Mouse (Mus musculus): ENCODE measurements around the gene Cyfip2. TPM values are rescaled to one million over a fixed set of nuclear protein-coding genes. Genes with fewer than 3 reads are reported as not detected.

Cyfip2 gene
- polyA plus RNA-seq, 1 experiment from 2014 or later, result 4.9 TPM

- H3K4me1 ChIP-seq, result no peaks in the 10 kb centered on the region
- ATAC-seq, result no peak
- H3K27ac ChIP-seq, result no peak overlapping the region
- 0 out of 2 replicates have a peak, but pooled peaks cover 4% of the 10 kb centered on the region for H3K36me3 ChIP-seq
- no peak overlapping the region for H3K9ac ChIP-seq
- H3K9me3 ChIP-seq (replicated peaks), result no peaks in the 10 kb centered on the region
- H3K4me3 ChIP-seq, result no peak overlapping the region
- no peaks in the 10 kb centered on the region for H3K27me3 ChIP-seq (replicated peaks)
- 47% methylated on average over 3 of the region's 3 CpGs for WGBS (ENCODE audit: insufficient replicate concordance)
- H3K4me2 ChIP-seq, result no peak overlapping the region
Measured at GRCm38 (mm10) chr11:46269893-46270292, 42.8 kb downstream of the Cyfip2 start.

- Histone ChIP-seq H3K4me1 (no peaks in the 10 kb centered on the region), H3K27ac (no peak overlapping the region), H3K4me2 (no peak overlapping the region), H3K4me3 (no peak overlapping the region), H3K9ac (no peak overlapping the region), H3K27me3 (replicated peaks) (no peaks in the 10 kb centered on the region), H3K9me3 (replicated peaks) (no peaks in the 10 kb centered on the region), H3K36me3 (0 out of 2 replicates have a peak, but pooled peaks cover 4% of the 10 kb centered on the region)
- ATAC-seq, result no peak
- WGBS (ENCODE audit: insufficient replicate concordance), result 74% methylated on average over 9 of the region's 9 CpGs
Measured at GRCm38 (mm10) chr11:46269391-46269790, 43.3 kb downstream of the Cyfip2 start.

GRCm38 (mm10) chr11:46268991-46269390, 43.7 kb downstream of the Cyfip2 start:
- Histone ChIP-seq H3K4me2 (no peak overlapping the region), H3K36me3 (0 out of 2 replicates have a peak, but pooled peaks cover 4% of the 10 kb centered on the region), H3K9me3 (replicated peaks) (no peaks in the 10 kb centered on the region), H3K9ac (no peak overlapping the region), H3K4me3 (no peak overlapping the region), H3K4me1 (no peaks in the 10 kb centered on the region), H3K27me3 (replicated peaks) (no peaks in the 10 kb centered on the region), H3K27ac (no peak overlapping the region)
- ATAC-seq, result no peak
- WGBS (ENCODE audit: insufficient replicate concordance), result 16% methylated on average over 7 of the region's 7 CpGs

- H3K4me1 ChIP-seq, result no peaks in the 10 kb centered on the region
- ATAC-seq, result no peak
- H3K36me3 ChIP-seq, result 0 out of 2 replicates have a peak, but pooled peaks cover 2% of the 10 kb centered on the region
- H3K9ac ChIP-seq, result no peak overlapping the region
- H3K4me3 ChIP-seq, result no peak overlapping the region
- WGBS (ENCODE audit: insufficient replicate concordance), result 77% methylated on average over 11 of the region's 11 CpGs
- H3K4me2 ChIP-seq, result no peak overlapping the region
- H3K27ac ChIP-seq, result no peak overlapping the region
- no peaks in the 10 kb centered on the region for H3K27me3 ChIP-seq (replicated peaks)
- no peaks in the 10 kb centered on the region for H3K9me3 ChIP-seq (replicated peaks)
Measured at GRCm38 (mm10) chr11:46265031-46265786, 47.5 kb downstream of the Cyfip2 start.

GRCm38 (mm10) chr11:46264584-46264983, 48.1 kb downstream of the Cyfip2 start:
- H3K4me3 ChIP-seq, result no peak overlapping the region
- WGBS (ENCODE audit: insufficient replicate concordance), result 71% methylated on average over 3 of the region's 3 CpGs

GRCm38 (mm10) chr11:46263291-46263690, 49.4 kb downstream of the Cyfip2 start:
- Histone ChIP-seq H3K36me3 (0 out of 2 replicates have a peak, but pooled peaks cover 1% of the 10 kb centered on the region), H3K9ac (no peak overlapping the region), H3K4me1 (no peaks in the 10 kb centered on the region), H3K4me3 (no peak overlapping the region), H3K4me2 (no peak overlapping the region), H3K27ac (no peak overlapping the region), H3K9me3 (replicated peaks) (no peaks in the 10 kb centered on the region), H3K27me3 (replicated peaks) (no peaks in the 10 kb centered on the region)
- no peak for ATAC-seq
- WGBS (ENCODE audit: insufficient replicate concordance), result 72% methylated on average over 11 of the region's 11 CpGs

More at GRCm38 (mm10) chr11:46264584-46264983, 48.1 kb downstream of the Cyfip2 start:
- H3K9me3 ChIP-seq (replicated peaks), result no peaks in the 10 kb centered on the region
- H3K4me2 ChIP-seq, result no peak overlapping the region
- no peak for ATAC-seq
- H3K27me3 ChIP-seq (replicated peaks), result no peaks in the 10 kb centered on the region
- H3K36me3 ChIP-seq, result 0 out of 2 replicates have a peak, but pooled peaks cover 2% of the 10 kb centered on the region
- H3K9ac ChIP-seq, result no peak overlapping the region
- H3K27ac ChIP-seq, result no peak overlapping the region
- H3K4me1 ChIP-seq, result no peaks in the 10 kb centered on the region

GRCm38 (mm10) chr11:46262854-46263253, 49.8 kb downstream of the Cyfip2 start:
- Histone ChIP-seq H3K4me3 (no peak overlapping the region), H3K27ac (no peak overlapping the region), H3K27me3 (replicated peaks) (no peaks in the 10 kb centered on the region), H3K4me1 (no peaks in the 10 kb centered on the region), H3K9ac (no peak overlapping the region), H3K4me2 (no peak overlapping the region), H3K36me3 (no peaks in the 10 kb centered on the region), H3K9me3 (replicated peaks) (no peaks in the 10 kb centered on the region)
- 64% methylated on average over 3 of the region's 3 CpGs for WGBS (ENCODE audit: insufficient replicate concordance)
- ATAC-seq, result no peak

GRCm38 (mm10) chr11:46258749-46259148, 53.9 kb downstream of the Cyfip2 start:
- WGBS (ENCODE audit: insufficient replicate concordance), result 80% methylated on average over 8 of the region's 8 CpGs
- Histone ChIP-seq H3K4me2 (no peak overlapping the region), H3K4me3 (no peak overlapping the region), H3K9ac (no peak overlapping the region), H3K4me1 (no peaks in the 10 kb centered on the region), H3K36me3 (peaks cover 12% of the 10 kb centered on the region), H3K27ac (no peak overlapping the region), H3K9me3 (replicated peaks) (no peaks in the 10 kb centered on the region), H3K27me3 (replicated peaks) (no peaks in the 10 kb centered on the region)
- ATAC-seq, result no peak

GRCm38 (mm10) chr11:46258207-46258606, 54.5 kb downstream of the Cyfip2 start:
- Histone ChIP-seq H3K4me2 (no peak overlapping the region), H3K27ac (no peak overlapping the region), H3K9ac (no peak overlapping the region), H3K9me3 (replicated peaks) (no peaks in the 10 kb centered on the region), H3K27me3 (replicated peaks) (no peaks in the 10 kb centered on the region), H3K4me3 (no peak overlapping the region), H3K4me1 (no peaks in the 10 kb centered on the region), H3K36me3 (peaks cover 17% of the 10 kb centered on the region)
- no peak for ATAC-seq
- WGBS (ENCODE audit: insufficient replicate concordance), result 52% methylated on average over 4 of the region's 4 CpGs

GRCm38 (mm10) chr11:46255291-46255690, 57.4 kb downstream of the Cyfip2 start:
- Histone ChIP-seq H3K9me3 (replicated peaks) (no peaks in the 10 kb centered on the region), H3K4me1 (no peaks in the 10 kb centered on the region), H3K27ac (no peak overlapping the region), H3K36me3 (peaks cover 22% of the 10 kb centered on the region), H3K9ac (no peak overlapping the region), H3K4me3 (no peak overlapping the region), H3K27me3 (replicated peaks) (no peaks in the 10 kb centered on the region), H3K4me2 (no peak overlapping the region)
- WGBS (ENCODE audit: insufficient replicate concordance), result 63% methylated on average over 2 of the region's 2 CpGs
- no peak for ATAC-seq

- no peaks in the 10 kb centered on the region for H3K4me1 ChIP-seq
- H3K4me2 ChIP-seq, result no peak overlapping the region
- H3K36me3 ChIP-seq, result peaks cover 17% of the 10 kb centered on the region
- H3K27me3 ChIP-seq (replicated peaks), result no peaks in the 10 kb centered on the region
- no peaks in the 10 kb centered on the region for H3K9me3 ChIP-seq (replicated peaks)
- H3K9ac ChIP-seq, result no peak overlapping the region
- H3K4me3 ChIP-seq, result no peak overlapping the region
- ATAC-seq, result peak; percentile 44; the same call in 1 of the 2 replicates
- 28% methylated on average over 7 of the region's 7 CpGs for WGBS (ENCODE audit: insufficient replicate concordance)
- no peak overlapping the region for H3K27ac ChIP-seq
Measured at GRCm38 (mm10) chr11:46251994-46252393, 60.7 kb downstream of the Cyfip2 start.

GRCm38 (mm10) chr11:46248352-46248751, 64.3 kb downstream of the Cyfip2 start:
- Histone ChIP-seq H3K27ac (no peak overlapping the region), H3K9me3 (replicated peaks) (no peaks in the 10 kb centered on the region), H3K27me3 (replicated peaks) (no peaks in the 10 kb centered on the region), H3K4me3 (no peak overlapping the region), H3K4me1 (peaks cover 9% of the 10 kb centered on the region), H3K9ac (no peak overlapping the region), H3K4me2 (no peak overlapping the region), H3K36me3 (peaks cover 6% of the 10 kb centered on the region; the same call in 1 of the 2 replicates)
- ATAC-seq, result no peak
- 83% methylated on average over 3 of the region's 3 CpGs for WGBS (ENCODE audit: insufficient replicate concordance)
